Mouse (Mus musculus) liver (tissue): ENCODE results near the gene 9030612E09Rik.

Source experiments
- DNase-seq: peaks from one replicate; pipeline ENCODE4 v3.0.0-alpha.2; 2020; ENCODE audit warnings: mixed read lengths

Gene 9030612E09Rik

DNA sequence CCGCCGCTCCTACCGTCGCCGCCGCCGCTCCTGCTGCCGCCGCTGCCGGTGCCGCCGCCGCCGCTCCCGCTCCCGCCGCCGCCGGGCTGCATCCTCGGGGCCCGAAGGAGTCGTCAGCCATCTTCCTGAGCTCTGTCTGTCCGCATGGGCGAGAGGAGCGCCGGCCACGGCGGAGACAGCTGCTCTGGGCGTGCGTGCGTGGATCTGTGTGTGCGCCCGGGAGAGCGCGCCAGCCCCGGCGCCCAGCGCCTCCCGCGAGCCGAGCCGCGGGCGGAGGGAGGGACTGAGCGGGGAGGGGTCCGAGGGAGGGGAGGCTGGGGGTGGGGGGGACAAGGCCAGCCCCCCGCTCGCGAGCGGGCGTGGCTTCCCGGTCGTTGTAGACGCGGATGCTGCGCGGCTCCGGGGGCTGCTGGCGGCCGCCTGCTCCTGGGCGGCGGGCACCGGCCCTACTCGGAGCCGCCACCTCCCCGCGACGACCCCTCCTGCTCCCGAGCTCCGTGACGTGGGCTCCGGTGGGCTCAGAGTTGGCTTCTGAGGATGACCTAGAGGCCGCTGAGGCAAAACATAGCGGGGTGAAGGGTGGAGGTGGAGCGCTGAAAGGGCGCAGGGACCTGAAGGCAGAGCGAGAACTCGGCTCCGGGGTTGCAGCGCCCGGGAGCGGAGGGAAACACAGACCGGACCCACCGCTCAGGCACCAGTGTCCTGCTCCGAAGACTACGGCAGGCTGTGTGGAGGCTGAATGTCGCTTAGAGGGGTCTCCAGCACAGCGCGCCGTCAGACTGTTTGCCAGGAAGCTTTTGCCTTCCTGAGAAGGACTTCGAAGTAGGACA, at the start of gene 9030612E09Rik, which contains the start of gene Sobp:
TSS of gene 9030612E09Rik (plus strand) at position 379 of the 830 bp plus-strand sequence.
TSS of gene Sobp (minus strand) at position 205 of the 830 bp plus-strand sequence.
- DNase-seq = peak; percentile 18

DNA sequence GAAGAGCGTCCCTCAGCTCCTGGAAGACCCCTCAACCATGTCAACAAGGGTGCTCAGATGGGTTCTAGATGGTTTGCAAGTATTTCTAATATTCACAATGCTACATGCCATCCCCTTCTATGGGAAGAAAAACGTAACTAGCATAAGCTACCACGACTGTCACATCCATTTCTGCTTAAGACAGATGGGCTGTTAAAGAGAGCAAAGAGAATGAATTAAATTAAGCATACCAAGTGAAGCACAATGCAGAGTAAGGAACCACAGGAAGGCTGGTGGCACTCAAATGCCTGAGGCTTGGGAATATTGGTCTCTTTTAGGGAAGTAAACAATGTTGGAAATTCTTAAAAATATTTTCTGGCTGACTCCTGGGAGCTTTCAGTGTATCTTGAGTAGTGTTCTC, 45.8 kb upstream of the 9030612E09Rik start:
- DNase-seq = no peak

DNA sequence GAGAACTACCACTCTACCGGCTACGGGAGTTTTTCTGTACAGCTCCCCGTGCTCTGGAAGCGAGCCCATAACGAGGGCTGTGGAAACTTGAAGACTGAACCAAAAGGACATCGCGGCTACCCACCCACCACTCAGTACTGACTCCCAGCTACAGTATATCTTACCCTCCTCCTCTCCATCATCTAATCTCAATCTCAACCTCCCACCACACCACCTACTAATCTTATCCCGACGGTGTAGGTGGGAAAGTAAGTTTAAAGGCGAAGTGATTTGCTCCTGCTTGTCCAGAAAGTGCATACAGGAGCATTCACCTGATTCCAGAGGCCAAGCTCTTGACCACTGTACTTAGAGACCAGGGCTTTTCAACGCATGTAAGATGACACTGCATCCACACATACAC, 40.5 kb upstream of the 9030612E09Rik start:
- no peak for DNase-seq

DNA sequence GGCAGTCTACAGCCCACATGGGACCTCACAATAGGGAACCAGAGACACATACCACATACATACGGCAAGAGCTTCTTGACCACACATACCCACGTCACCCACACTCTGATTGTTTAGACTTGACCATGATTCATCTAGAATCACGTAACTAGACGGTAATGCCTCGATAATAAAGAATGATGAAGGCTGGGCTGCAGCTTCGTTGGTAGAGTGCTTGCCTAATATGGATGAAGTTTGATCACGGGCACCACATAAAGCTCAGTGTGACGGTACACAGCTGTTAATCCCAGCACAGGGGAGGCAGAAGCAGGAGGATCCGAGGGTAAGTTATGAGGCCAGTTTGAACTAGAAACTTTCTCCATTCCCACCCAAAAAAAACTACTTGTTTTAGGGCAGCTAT, 31.3 kb upstream of the 9030612E09Rik start:
- no peak for DNase-seq

- no peak for DNase-seq
Measured at GRCm38 (mm10) chr10:43148456-43148855, 26.0 kb upstream of the 9030612E09Rik start.

DNA sequence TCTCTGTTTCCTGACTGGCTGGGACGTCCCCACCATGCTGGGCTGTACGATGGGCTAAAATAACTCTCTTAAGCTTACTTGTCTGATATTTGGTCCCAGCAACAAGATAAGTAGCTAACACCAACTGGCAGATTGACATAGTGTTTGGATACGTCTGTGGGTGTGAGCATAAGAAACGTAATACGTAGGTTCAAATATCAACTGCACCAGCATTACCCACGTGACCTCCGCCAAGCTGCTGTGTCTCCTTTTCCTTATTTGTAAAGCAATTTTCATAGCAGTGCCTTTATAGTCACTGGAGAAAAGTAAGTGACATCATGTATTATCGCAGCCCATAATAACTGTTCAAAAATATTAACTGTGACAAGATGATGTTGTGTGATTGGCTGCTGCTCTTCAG, 21.9 kb upstream of the 9030612E09Rik start:
- DNase-seq = no peak

DNA sequence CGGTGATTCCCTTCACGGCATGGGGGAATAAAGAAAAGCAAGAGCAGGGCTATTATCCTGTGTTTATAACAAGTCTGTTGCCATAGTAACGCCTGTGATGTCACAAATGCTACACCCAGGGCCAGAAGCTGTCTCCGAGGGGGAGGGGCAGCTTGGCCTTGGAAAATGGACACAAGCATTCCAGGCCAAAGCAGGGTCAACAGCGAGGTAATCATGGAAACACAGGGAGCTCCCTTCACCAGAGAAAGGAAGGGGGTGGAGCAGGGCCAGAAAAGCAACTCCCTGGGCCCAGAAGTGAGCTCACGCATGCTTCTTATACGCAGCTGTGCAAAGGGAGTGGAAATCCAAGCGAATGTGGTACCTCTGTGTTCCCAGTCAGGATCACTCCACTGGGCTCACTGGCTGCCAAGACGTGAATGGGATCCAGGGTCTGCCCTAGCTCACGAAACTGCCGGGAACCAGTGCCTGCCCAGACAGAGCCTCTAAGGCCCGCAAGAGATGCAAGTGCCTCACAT, 19.4 kb upstream of the 9030612E09Rik start:
- peak; percentile 30 for DNase-seq

- no peak for DNase-seq
Measured at GRCm38 (mm10) chr10:43158917-43159316, 15.6 kb upstream of the 9030612E09Rik start.

DNA sequence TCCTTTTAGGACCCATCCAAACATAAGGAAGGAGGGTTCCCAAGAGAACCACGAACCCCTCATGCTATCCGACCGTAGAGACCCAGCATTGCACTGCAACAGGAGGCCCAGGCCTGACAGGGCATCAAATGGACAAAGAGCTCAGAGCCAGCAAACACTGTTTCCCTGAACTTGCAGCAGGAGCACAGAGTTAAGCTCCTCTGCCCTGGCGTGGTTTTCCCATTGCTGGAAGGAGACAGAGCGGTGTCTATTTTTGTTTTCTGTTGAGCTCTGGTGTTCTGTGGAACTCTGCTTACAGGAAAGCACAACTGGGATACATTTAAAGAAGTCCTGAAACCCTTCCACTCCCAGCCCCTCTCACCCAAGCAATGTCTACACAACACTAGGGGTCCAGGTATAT, 15.2 kb upstream of the 9030612E09Rik start:
- no peak for DNase-seq

- DNase-seq = no peak
Measured at GRCm38 (mm10) chr10:43162318-43162717, 12.2 kb upstream of the 9030612E09Rik start.

- no peak for DNase-seq
Measured at GRCm38 (mm10) chr10:43164406-43164805, 10.1 kb upstream of the 9030612E09Rik start.

GRCm38 (mm10) chr10:43166146-43166545, 8.4 kb upstream of the 9030612E09Rik start:
- no peak for DNase-seq

DNA sequence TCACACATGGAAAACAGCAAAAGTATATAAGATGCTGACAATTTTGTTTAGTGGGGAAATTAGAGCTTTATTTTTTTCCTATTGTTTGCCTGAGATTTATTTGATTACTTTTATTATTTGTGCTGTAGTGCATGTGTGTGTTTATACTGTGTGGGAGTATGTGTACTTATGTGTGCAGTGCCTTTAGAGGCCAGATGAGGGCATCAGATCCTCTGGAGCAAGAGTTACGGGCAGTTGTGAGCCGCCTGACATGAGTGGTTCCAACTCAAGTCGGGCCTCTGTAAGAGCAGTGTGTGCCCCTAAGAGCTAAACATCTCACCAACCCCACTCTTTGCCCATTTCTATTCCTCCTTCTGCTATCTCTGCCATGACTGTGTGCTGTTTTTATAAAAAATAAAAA, 7.7 kb upstream of the 9030612E09Rik start:
- DNase-seq = no peak

DNA sequence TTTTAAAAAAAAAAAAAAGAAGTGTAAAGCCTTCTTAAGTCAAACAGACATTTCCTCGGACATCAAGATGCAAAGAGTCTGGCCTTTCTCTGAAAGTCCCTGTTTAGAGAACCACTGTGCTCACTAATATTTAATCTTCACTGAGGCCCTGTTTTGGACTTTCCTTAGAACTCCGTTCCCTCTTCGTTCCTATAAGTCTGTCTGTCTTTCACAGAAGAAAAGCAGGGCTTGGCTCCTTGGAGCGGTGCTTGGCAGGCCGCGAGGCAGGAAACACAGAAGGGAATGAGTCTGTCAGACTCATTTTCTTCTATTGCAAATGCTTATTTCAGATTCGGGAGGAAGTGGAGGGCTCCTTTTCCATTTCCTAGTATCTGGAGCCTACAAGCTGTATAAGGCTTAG, 5.7 kb upstream of the 9030612E09Rik start:
- DNase-seq = no peak

DNA sequence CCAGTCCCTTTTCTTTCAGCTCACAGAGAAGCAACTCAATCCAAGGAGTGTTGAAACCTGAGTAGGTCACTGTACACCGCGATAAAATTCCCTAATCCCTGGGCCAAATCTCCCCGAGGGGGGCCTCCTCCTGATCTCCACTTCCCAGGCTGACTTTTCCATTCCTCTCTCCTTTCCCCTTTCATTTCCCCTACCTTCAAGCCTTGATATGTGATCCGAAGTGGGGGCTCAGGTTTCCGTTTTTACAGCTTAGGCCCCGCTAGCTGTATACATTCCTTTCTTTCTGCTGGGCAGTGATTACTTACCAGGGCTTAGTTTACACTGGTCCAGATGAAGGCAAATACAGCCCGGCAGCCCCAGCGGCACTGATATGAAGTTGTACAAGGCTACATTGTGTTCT, 3.4 kb upstream of the 9030612E09Rik start:
- no peak for DNase-seq

- DNase-seq = no peak
Measured at GRCm38 (mm10) chr10:43172066-43172465, 2.4 kb upstream of the 9030612E09Rik start.

DNA sequence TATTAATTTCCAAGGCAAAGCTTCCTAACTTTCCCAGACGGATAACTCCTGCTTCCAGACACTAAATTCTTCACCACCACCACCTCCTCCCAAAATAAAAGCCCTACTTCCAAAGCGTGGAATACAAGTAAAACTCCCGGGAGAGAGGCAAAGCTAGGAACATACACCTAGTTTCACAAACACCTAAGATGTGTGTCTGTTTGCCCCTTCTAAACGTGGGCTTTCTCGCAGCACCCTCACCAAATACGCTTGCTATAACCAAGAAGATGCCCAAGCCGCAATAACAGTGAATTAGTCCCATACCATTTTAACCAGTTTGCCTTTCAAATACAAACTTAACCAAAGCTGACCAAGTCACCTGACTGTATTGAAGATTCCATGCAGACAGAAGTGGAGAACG, 1.9 kb upstream of the 9030612E09Rik start:
- no peak for DNase-seq

GRCm38 (mm10) chr10:43173141-43173827, 1.2 kb upstream of the 9030612E09Rik start:
- peak; percentile 37 for DNase-seq

GRCm38 (mm10) chr10:43173828-43174325, 627 bp upstream of the 9030612E09Rik start:
- no peak for DNase-seq

DNA sequence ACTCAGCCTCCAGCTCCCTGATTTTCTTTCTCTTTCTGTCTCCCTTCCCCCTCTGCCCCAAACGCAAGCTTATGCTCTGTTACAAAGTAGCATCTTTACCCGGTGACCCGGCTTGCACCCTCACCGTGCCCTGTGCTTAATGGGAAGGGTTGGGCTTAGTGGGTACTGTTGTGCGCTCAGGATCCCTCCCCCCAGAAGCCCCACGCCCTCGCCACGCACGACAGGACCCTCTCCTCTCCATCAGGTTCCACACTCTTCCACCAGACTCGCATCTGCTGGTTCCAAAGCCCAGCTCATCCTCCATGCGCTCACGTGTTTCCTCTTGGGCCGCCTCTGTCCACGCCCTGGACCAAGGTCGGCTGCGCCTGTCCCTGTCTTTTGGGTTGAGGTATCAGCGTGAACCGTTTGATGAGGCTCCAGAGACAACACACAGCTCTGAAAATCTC, 675 bp downstream of the 9030612E09Rik start:
- no peak for DNase-seq

DNA sequence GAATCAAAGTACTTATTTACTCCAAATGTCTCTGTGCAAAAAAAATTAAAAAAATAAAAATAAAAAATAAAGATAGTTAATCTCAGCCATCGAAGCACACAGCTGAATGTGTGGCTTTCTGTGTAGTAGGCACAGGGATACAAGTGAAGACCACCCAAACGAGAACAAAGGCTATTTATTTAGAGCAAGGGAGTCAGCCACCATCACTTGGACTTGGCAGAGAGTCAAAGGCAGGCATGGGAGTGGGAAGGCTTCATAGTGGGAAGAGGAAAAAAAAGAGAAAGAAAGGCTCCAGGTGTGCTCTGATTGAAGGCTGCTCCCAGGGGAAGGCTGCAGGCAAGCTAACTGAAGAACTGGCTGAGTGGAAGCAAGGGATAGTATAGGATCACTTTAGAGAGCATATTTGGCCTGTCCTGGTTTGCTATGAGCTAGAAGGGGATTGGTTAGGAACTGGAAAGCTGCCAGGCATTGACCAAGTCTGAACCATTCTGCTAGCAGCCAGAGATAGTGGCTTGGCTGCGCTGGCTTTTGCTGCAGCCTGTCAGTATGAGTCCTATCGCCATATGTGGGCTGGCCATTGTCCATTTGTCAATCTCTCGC, 5.9 kb downstream of the 9030612E09Rik start:
- no peak for DNase-seq

GRCm38 (mm10) chr10:43200206-43200605, 25.7 kb downstream of the 9030612E09Rik start:
- no peak for DNase-seq

DNA sequence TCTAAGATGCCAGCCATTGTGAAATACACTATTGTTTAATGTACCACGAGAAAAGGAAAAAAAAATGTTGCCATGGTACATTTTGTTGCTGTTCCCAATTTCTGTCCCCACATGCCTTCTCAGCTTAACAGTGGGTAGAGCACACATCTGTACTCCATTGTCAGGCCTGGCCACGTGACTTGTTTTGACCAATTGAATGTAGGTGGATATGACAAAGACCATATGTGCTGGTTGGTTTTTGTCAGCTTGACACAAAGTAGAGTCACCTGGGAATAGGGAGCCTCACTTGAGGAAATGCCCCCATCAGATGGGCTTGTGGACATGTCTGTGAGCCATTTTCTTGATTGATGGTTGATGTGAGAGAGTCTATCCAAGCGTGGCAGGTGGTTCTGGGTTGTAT, 29.4 kb downstream of the 9030612E09Rik start:
- DNase-seq = no peak
